Mouse (Mus musculus): Measurements from ENCODE around the gene Gm49318. TPM values are rescaled to one million over a fixed set of nuclear protein-coding genes. Genes with fewer than 3 reads are reported as not detected.

Gm49318 gene
- polyA plus RNA-seq, 1 experiment: not detected

DNA sequence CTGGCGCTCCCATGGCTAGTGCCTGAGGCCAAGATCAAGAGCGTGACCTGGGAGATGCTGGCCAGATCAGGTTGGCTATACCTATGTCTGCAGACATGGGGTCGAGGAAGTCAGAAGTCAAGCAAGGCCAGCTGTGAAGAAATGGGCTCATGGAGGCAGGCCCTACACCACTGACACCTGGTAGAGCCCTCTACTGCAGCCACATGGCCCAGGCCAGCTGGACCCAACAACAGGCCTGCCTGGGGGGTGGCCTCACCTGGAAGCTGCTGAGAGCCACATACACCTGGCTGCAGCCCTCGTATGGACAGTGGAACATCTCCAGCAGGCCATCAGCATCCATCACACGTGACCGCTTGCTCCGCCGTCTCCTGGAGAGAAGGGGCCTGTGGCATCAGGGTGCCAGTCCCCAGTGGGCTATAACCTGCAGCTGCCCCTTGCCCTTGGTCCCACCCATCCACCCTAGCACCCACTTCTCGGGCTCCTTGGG, 14.0 kb downstream of the Gm49318 start:
- Histone ChIP-seq H3K4me3 (ENCODE audit: control insufficient read depth, low read depth, low read length) (no peak overlapping the region), H3K4me1 (ENCODE audit: control insufficient read depth, insufficient read depth, low read length) (peaks cover 15% of the 10 kb centered on the region), H3K36me3 (ENCODE audit: control insufficient read depth, insufficient read depth, low read length) (peaks cover 3% of the 10 kb centered on the region), H3K27me3 (ENCODE audit: control insufficient read depth, insufficient read depth, low read length) (no peaks in the 10 kb centered on the region), H3K27ac (ENCODE audit: control insufficient read depth, insufficient read depth, low read depth, low read length) (no peak overlapping the region)
- TF ChIP-seq POLR2A (IDR thresholded peaks at IDR 0.05; ENCODE audit: control insufficient read depth, low read depth, low read length): no peak
- no peak for TF ChIP-seq CTCF (IDR thresholded peaks at IDR 0.05; ENCODE audit: control insufficient read depth, insufficient read depth, insufficient replicate concordance, low read depth, low read length)

DNA sequence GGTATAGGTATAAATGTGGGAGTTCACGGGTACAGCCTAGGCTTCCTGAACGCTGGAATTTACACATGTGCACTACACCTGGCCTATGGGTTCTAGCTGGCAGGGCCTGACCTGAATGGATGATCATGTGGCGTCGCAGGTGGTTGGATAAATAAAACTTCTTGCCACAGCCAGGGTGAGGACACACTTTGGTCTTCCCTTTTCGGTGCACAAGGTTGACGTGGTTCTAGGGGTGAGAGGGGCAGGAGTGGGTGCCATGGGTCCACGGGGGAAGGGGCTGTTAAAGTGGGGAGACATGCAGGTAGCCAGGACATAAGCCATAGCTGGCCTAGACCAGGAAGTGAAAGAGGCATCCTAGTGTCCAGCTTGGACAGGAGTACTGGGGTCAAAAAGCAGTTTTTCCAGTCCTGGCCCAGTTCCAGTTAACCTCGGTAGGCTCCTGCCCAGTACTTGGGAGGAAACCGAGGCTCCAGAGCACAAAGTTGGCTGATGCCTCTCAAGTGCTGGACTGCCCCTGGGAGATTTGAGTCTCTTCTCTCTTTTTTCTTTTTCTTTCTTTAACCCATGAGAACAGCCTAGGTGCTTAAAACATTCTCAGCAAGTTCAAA, 14.7 kb downstream of the Gm49318 start:
- Histone ChIP-seq H3K4me1 (ENCODE audit: control insufficient read depth, insufficient read depth, low read length) (peaks cover 17% of the 10 kb centered on the region), H3K4me3 (ENCODE audit: control insufficient read depth, low read depth, low read length) (no peak overlapping the region), H3K36me3 (ENCODE audit: control insufficient read depth, insufficient read depth, low read length) (peaks cover 2% of the 10 kb centered on the region; the same call in 1 of the 2 replicates), H3K27me3 (ENCODE audit: control insufficient read depth, insufficient read depth, low read length) (peaks cover under 1% of the 10 kb centered on the region; the same call in 1 of the 2 replicates), H3K27ac (ENCODE audit: control insufficient read depth, insufficient read depth, low read depth, low read length) (no peak overlapping the region)
- TF ChIP-seq POLR2A (IDR thresholded peaks at IDR 0.05; ENCODE audit: control insufficient read depth, low read depth, low read length) (no peak), CTCF (IDR thresholded peaks at IDR 0.05; ENCODE audit: control insufficient read depth, insufficient read depth, insufficient replicate concordance, low read depth, low read length) (no peak)

DNA sequence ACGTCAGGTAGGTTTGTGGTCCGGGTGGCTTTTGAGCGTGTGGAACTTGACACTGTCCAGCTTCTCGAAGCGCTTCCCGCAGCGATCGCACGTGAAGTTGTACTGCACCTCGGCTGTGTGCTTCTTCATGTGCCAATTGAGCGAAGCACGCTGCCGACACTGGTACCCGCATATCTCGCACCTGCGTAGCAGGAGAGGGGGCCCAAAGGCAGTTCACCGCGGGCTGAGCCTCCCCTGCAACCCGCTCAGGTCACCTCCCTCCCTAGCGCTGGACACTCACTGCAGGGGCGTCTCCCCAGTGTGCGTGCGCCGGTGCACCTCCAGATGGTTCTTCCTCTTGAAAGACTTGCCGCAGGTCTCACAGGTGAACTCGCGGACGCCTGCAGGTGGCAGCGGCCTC, 15.3 kb downstream of the Gm49318 start:
- peaks cover 21% of the 10 kb centered on the region for H3K4me1 ChIP-seq (ENCODE audit: control insufficient read depth, insufficient read depth, low read length)
- H3K4me3 ChIP-seq (ENCODE audit: control insufficient read depth, low read depth, low read length): no peak overlapping the region
- no peak for TF ChIP-seq POLR2A (IDR thresholded peaks at IDR 0.05; ENCODE audit: control insufficient read depth, low read depth, low read length)
- no peak for TF ChIP-seq CTCF (IDR thresholded peaks at IDR 0.05; ENCODE audit: control insufficient read depth, insufficient read depth, insufficient replicate concordance, low read depth, low read length)
- H3K27me3 ChIP-seq (ENCODE audit: control insufficient read depth, insufficient read depth, low read length): peaks cover 2% of the 10 kb centered on the region; the same call in 1 of the 2 replicates
- H3K27ac ChIP-seq (ENCODE audit: control insufficient read depth, insufficient read depth, low read depth, low read length): no peak overlapping the region
- no peaks in the 10 kb centered on the region; the same call in 1 of the 2 replicates for H3K36me3 ChIP-seq (ENCODE audit: control insufficient read depth, insufficient read depth, low read length)

DNA sequence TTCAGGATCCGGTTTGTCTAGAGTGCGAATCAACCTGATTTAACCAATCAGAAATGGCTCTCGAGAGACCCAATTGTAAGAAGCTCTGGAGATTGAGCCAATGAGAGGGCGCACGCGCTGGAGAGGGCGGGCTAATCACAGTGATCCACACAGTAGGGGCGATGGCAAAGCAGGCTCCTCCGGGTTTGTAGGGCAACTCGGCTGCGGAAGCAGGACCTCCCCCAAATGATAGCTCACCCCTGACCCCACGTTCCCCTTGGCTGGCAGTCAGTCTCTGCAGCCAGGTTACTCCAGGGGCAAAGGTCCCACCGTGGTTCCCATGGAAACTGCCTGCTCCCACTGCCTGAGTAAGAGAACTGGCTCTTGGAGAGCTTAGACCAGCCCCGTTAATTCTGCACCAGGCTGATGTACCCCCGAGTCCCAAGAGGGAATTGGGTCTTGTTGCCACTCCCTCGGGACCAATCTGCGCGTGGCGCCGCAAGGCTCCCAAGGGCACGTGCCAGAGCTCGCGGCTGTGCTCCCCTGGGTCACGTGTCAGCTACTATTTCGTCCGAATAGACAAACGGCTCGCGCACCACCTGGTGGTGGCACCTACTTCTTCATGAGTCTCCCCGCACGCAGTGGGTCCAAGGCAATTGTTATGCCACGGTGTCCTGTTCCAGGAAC, 16.5 kb downstream of the Gm49318 start:
- Histone ChIP-seq H3K4me3 (ENCODE audit: control insufficient read depth, low read depth, low read length) (no peak overlapping the region; the same call in 1 of the 2 replicates), H3K36me3 (ENCODE audit: control insufficient read depth, insufficient read depth, low read length) (no peaks in the 10 kb centered on the region; the same call in 1 of the 2 replicates), H3K4me1 (ENCODE audit: control insufficient read depth, insufficient read depth, low read length) (peaks cover 32% of the 10 kb centered on the region), H3K27me3 (ENCODE audit: control insufficient read depth, insufficient read depth, low read length) (peaks cover 2% of the 10 kb centered on the region; the same call in 1 of the 2 replicates), H3K27ac (ENCODE audit: control insufficient read depth, insufficient read depth, low read depth, low read length) (no peak overlapping the region)
- no peak for TF ChIP-seq POLR2A (IDR thresholded peaks at IDR 0.05; ENCODE audit: control insufficient read depth, low read depth, low read length)
- TF ChIP-seq CTCF (IDR thresholded peaks at IDR 0.05; ENCODE audit: control insufficient read depth, insufficient read depth, insufficient replicate concordance, low read depth, low read length): peak; percentile 64; the same call in 1 of the 2 replicates

DNA sequence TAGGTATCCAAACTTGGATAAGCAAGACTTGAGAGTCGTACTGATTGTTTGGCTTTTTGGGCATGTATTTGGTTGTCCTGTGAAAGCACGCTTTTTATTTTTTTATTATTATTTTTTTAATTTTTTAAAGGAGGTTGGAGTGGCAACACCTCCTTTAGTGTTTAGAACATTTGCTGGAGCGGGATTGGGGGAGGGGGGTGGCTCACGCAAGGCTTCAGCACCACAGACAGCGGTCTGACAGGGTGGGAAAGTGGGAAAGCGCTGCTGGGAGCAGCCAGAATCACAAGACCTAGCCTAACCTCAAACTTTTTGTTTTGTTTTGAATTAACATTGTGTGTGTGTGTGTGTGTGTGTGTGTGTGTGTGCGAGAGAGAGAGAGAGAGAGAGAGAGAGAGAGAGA, 17.4 kb downstream of the Gm49318 start:
- TF ChIP-seq CTCF (IDR thresholded peaks at IDR 0.05; ENCODE audit: control insufficient read depth, insufficient read depth, insufficient replicate concordance, low read depth, low read length): no peak
- TF ChIP-seq POLR2A (IDR thresholded peaks at IDR 0.05; ENCODE audit: control insufficient read depth, low read depth, low read length): no peak
- Histone ChIP-seq H3K4me1 (ENCODE audit: control insufficient read depth, insufficient read depth, low read length) (peaks cover 32% of the 10 kb centered on the region), H3K27me3 (ENCODE audit: control insufficient read depth, insufficient read depth, low read length) (peaks cover 2% of the 10 kb centered on the region; the same call in 1 of the 2 replicates), H3K27ac (ENCODE audit: control insufficient read depth, insufficient read depth, low read depth, low read length) (no peak overlapping the region), H3K36me3 (ENCODE audit: control insufficient read depth, insufficient read depth, low read length) (no peaks in the 10 kb centered on the region; the same call in 1 of the 2 replicates), H3K4me3 (ENCODE audit: control insufficient read depth, low read depth, low read length) (no peak overlapping the region)

DNA sequence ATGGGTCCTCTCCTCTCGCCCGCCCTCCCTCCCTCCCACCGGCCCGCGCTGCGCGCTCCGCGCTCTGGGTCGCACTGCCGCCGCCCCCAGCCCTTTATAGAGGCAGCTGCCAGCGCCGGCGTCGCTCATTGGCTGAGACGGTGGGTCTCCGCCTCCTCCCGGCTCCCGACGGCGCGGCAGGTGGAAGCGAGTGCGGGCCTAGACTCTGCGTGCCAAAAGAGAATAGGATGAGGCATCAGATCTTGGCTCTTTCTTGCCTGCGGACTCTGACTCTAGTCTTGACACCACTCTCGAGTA, 19.2 kb downstream of the Gm49318 start, which contains the start of gene Elavl3:
Gene Elavl3 (minus strand): TSS at position 66 of the 297 bp plus-strand sequence.
- Histone ChIP-seq H3K4me1 (ENCODE audit: control insufficient read depth, insufficient read depth, low read length) (peaks cover 32% of the 10 kb centered on the region), H3K36me3 (ENCODE audit: control insufficient read depth, insufficient read depth, low read length) (no peaks in the 10 kb centered on the region), H3K27me3 (ENCODE audit: control insufficient read depth, insufficient read depth, low read length) (peaks cover 2% of the 10 kb centered on the region; the same call in 1 of the 2 replicates), H3K27ac (ENCODE audit: control insufficient read depth, insufficient read depth, low read depth, low read length) (no peak within 1 kb of the TSS), H3K4me3 (ENCODE audit: control insufficient read depth, low read depth, low read length) (peak within 1 kb of the TSS; percentile 76)
- TF ChIP-seq CTCF (IDR thresholded peaks at IDR 0.05; ENCODE audit: control insufficient read depth, insufficient read depth, insufficient replicate concordance, low read depth, low read length) (no peak), POLR2A (IDR thresholded peaks at IDR 0.05; ENCODE audit: control insufficient read depth, low read depth, low read length) (no peak)
